Mouse (Mus musculus) heart, embryonic 11.5 days (tissue): Measurements from ENCODE around the gene Phf5a. TPM values are rescaled to one million over a fixed set of nuclear protein-coding genes. Genes with fewer than 3 reads are reported as not detected.

Experiments
- ATAC-seq: fragments of 200-750 bp; cut with Nextera tagmentation; replicated peaks from 2 replicates; pipeline ENCODE4 v1.8.0; 2017; ENCODE audit warnings: moderate library complexity; ENCODE audit not compliant: insufficient number of reproducible peaks, low FRiP score, low TSS enrichment
- H3K27ac ChIP-seq: fragments of 300-500 bp; sonication (generic); 2 replicates; pipeline ENCODE4 v1.5.1; 2014; ENCODE audit warnings: mild to moderate bottlenecking, low read depth, low read length
- H3K27me3 ChIP-seq: fragments of 300-500 bp; sonication (generic); 2 replicates; pipeline ENCODE4 v1.6.1; 2014; ENCODE audit warnings: mild to moderate bottlenecking, low read length, mixed read lengths; ENCODE audit not compliant: control insufficient read depth, insufficient read depth
- H3K36me3 ChIP-seq: fragments of 300-500 bp; sonication (generic); 2 replicates; pipeline ENCODE4 v1.6.1; 2014; ENCODE audit warnings: mild to moderate bottlenecking, low read length, moderate library complexity, mixed read lengths; ENCODE audit not compliant: control insufficient read depth, insufficient read depth
- H3K4me1 ChIP-seq: fragments of 300-500 bp; sonication (generic); 2 replicates; pipeline ENCODE4 v1.6.1; 2014; ENCODE audit warnings: low read length; ENCODE audit not compliant: control insufficient read depth, insufficient read depth
- H3K4me2 ChIP-seq: fragments of 300-500 bp; sonication (generic); 2 replicates; pipeline ENCODE4 v1.6.1; 2014; ENCODE audit warnings: mild to moderate bottlenecking, moderate library complexity
- H3K4me3 ChIP-seq: fragments of 300-500 bp; sonication (generic); 2 replicates; pipeline ENCODE4 v1.5.1; 2014; ENCODE audit warnings: low read depth, low read length
- H3K9ac ChIP-seq: fragments of 300-500 bp; sonication (generic); 2 replicates; pipeline ENCODE4 v1.6.1; 2014; ENCODE audit warnings: mild to moderate bottlenecking, low read depth, low read length, moderate library complexity
- H3K9me3 ChIP-seq: fragments of 300-500 bp; sonication (generic); replicated peaks from 2 replicates; pipeline ENCODE4 v1.6.1; 2016; ENCODE audit warnings: low read length; ENCODE audit not compliant: control insufficient read depth
- WGBS: fragments of 180-500 bp; shearing (Covaris S2); extraction: QIAGEN DNeasy Blood & Tissue Kit; methylation state at CpG from one replicate; pipeline ENCODE4 v1.1.7; 2014; ENCODE audit not compliant: insufficient replicate concordance; 5-methylcytosine and 5-hydroxymethylcytosine counted together
- polyA plus RNA-seq: library from polyadenylated mRNA; unstranded; fragments of >200 nt; fragmentation: Nextera tagmentation; extraction: Ambion mirVana; gene quantifications from 2 replicates; pipeline ENCODE4 v1.2.1, GENCODE M21; 2014

The Phf5a gene
- polyA plus RNA-seq, 1 experiment from 2014 or later: 131 TPM

DNA sequence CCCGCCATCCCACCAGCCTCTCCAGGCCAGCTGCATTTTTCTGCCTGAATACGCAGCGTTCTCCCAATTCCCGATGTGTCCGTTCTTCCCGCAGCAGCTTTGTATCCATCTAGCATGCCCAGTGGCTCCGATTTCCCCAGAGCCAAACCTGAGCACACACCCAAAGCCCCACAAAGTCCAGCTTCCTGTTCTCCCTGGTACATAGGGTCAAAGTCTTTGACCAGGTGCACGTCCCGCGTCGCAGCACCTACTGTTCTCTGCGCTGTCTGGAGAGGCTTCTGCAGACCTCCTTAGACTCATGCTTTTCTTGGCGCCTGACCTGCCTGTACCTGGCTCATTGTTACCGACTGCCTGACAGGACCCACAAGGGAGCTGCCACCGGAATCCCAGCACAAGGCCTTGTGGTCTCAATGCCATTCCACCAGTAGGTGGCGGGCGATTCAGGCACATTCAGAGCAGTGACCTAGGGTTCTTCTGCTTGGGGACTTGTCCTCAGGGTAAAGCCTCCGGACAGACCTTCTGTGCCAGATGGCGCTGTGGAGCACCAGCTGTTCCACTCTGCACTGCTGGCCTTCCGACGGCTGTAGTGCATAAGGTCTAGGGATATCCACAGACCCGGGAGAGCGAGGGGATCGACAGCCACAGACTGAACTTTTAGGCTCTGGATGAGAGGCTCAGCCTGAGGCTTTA is 40.4 kb downstream of the Phf5a start:
- H3K4me3 ChIP-seq: no peak overlapping the region
- 13% methylated on average over 24 of the region's 24 CpGs for WGBS
- ATAC-seq: peak; percentile 80
- H3K9me3 ChIP-seq: no peaks in the 10 kb centered on the region
- no peak overlapping the region for H3K27ac ChIP-seq
- no peaks in the 10 kb centered on the region for H3K27me3 ChIP-seq
- peak overlapping the region; percentile 10 for H3K4me2 ChIP-seq
- peaks cover 9% of the 10 kb centered on the region; the same call in 1 of the 2 replicates for H3K4me1 ChIP-seq
- H3K36me3 ChIP-seq: no peaks in the 10 kb centered on the region
- no peak overlapping the region for H3K9ac ChIP-seq

DNA sequence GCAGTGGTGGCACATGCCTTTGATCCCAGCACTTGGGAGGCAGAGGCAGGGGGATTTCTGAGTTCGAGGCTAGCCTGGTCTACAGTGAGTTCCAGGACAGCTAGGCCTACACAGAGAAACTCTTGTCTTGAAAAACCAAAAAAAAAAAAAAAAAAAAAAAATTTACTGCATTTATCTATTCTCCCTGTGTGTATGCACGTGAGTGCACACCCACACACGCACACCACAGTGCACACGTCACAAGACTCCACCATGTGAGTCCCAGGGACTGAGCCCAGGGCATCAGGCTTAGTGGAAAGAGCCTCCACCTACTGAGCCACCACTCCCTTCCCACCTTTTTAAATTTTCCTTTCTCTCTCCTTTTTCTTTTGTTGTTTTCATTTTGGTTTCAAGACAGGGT is 41.2 kb downstream of the Phf5a start:
- Histone ChIP-seq H3K27me3 (no peaks in the 10 kb centered on the region), H3K4me2 (no peak overlapping the region), H3K27ac (no peak overlapping the region), H3K9me3 (no peaks in the 10 kb centered on the region), H3K36me3 (no peaks in the 10 kb centered on the region), H3K9ac (no peak overlapping the region), H3K4me1 (0 out of 2 replicates have a peak, but pooled peaks cover 2% of the 10 kb centered on the region), H3K4me3 (no peak overlapping the region)
- WGBS: 82% methylated on average over 4 of the region's 4 CpGs
- no peak for ATAC-seq

DNA sequence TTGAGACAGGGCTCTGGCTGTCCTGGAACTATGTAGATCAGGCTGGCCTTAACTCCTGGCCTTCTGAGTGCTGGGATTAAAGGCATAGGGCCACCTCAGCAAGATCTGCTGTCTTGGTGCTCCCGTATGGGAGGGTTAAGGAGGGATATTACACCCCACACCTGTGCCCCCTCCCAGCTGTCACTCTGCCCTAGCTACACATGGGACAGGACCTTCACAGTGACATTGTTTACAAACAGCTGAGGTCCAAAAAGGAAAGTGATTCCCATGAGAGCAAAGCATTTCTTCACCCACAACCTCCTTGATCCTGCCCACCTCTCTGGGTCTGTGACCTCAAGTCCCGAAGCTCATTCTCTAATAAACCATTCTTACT is 42.5 kb downstream of the Phf5a start:
- no peak for ATAC-seq
- Histone ChIP-seq H3K9me3 (no peaks in the 10 kb centered on the region), H3K36me3 (peaks cover 2% of the 10 kb centered on the region; the same call in 1 of the 2 replicates), H3K27me3 (no peaks in the 10 kb centered on the region), H3K9ac (no peak overlapping the region), H3K4me3 (no peak overlapping the region), H3K27ac (no peak overlapping the region), H3K4me1 (0 out of 2 replicates have a peak, but pooled peaks cover 2% of the 10 kb centered on the region), H3K4me2 (no peak overlapping the region)
- 71% methylated on average over 2 of the region's 2 CpGs for WGBS

DNA sequence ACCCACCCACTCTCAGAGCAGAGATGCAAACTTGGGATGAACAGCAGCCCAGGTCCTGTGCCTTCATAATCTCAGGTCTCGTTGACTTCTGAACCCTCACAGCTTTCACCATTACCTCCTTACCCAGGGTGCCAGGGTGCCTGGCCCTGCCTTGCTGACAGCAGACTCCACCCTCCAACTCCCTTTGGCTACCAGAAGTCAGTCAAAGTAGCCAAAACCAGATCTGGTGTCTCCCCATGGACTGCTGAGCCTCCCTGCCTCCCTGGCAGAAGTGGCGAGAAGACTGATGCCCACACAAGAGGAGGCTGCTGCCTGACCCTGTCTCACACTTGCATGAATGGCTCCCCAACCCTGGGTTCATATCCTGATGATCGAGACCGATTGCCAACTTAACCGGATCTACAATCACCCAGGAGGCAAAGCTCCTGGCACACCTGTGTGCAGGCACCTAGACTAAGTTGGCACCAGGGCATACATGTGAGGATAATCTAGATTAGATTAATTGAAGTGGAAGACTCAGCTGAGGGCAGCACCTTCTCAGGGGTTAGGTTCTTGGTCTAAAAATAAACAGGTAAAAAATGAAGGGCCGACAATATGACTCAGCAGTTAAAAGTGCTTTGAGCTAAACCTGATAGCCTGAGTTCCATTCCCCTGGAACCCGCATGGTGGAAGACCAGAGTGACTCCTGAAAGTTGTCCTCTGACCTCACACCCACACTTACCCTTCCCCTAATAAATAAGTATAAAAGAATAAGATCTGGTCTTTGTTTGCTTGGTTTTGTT is 43.1 kb downstream of the Phf5a start:
- no peaks in the 10 kb centered on the region for H3K9me3 ChIP-seq
- peaks cover 4% of the 10 kb centered on the region; the same call in 1 of the 2 replicates for H3K36me3 ChIP-seq
- H3K4me2 ChIP-seq: no peak overlapping the region
- H3K4me3 ChIP-seq: no peak overlapping the region
- no peak overlapping the region for H3K9ac ChIP-seq
- no peaks in the 10 kb centered on the region for H3K4me1 ChIP-seq
- no peak overlapping the region for H3K27ac ChIP-seq
- 67% methylated on average over 7 of the region's 7 CpGs for WGBS
- no peak for ATAC-seq
- no peaks in the 10 kb centered on the region for H3K27me3 ChIP-seq

DNA sequence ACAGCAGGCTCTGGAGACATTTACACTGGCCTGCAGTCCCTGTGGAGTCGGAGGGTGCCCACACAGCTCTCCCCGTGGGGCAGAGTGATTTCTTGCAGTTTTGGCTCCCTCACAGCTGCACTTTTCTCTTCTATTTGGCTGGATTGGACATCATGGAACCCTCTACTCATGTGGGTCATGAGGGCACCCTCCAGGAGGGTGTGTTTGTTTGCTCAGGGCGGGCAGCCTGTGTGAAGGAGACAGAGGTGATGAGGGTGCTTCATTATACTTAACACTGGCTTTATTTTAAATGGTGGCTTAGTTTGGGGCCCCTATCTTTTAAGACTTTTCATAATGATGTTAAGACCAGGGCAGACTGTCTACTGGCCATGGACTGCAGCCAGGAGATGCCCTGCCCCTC is 46.9 kb downstream of the Phf5a start:
- Histone ChIP-seq H3K4me1 (no peaks in the 10 kb centered on the region), H3K4me2 (no peak overlapping the region), H3K9me3 (no peaks in the 10 kb centered on the region), H3K4me3 (no peak overlapping the region), H3K36me3 (peaks cover 18% of the 10 kb centered on the region), H3K27ac (no peak overlapping the region), H3K9ac (no peak overlapping the region), H3K27me3 (no peaks in the 10 kb centered on the region)
- no peak for ATAC-seq
- WGBS: 80% methylated on average over 3 of the region's 3 CpGs

DNA sequence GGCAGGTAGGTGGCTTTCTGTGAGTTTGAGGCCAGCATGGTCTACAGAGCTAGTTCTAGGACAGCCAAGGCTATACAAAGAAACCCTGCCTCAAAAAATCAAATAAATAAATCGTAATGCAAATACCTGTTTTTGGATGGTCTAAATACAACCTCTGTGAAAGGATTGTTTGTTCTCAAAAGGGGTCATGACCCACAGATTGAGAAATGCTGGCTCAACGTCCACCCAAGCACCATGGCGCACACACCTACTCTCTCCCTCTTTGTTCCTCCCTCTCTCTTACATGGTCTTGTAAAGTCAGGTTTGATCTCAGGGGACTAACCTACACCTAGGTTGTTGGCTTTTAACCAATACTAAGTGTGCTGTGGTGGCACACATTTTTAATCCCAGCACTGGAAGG is 49.1 kb downstream of the Phf5a start:
- H3K4me3 ChIP-seq: no peak overlapping the region
- no peaks in the 10 kb centered on the region for H3K27me3 ChIP-seq
- H3K4me2 ChIP-seq: no peak overlapping the region
- ATAC-seq: no peak
- H3K4me1 ChIP-seq: no peaks in the 10 kb centered on the region
- peaks cover 21% of the 10 kb centered on the region for H3K36me3 ChIP-seq
- 77% methylated on average over 3 of the region's 3 CpGs for WGBS
- no peak overlapping the region for H3K9ac ChIP-seq
- no peaks in the 10 kb centered on the region for H3K9me3 ChIP-seq
- no peak overlapping the region for H3K27ac ChIP-seq

DNA sequence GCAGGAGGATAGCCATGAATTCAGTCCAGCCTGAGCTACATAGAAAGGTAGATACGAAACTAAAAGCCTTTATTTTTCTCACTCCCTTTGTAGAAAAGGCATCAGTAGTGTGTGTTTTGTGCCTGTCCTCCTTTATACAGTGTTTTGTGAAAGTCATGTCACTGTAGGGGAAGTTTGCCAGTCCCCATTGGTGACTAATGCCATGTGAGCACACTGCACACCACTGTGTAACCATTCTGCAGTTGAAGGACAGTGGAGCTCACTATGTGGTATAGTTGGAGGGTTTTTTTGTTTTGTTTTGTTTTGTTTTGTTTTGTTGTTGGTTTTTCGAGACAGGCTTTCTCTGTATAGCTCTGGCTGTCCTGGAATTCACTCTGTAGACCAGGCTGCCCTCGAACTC is 53.3 kb downstream of the Phf5a start:
- no peaks in the 10 kb centered on the region for H3K4me1 ChIP-seq
- H3K9ac ChIP-seq: no peak overlapping the region
- ATAC-seq: no peak
- no peak overlapping the region for H3K4me3 ChIP-seq
- H3K27me3 ChIP-seq: no peaks in the 10 kb centered on the region
- no peak overlapping the region for H3K4me2 ChIP-seq
- no peaks in the 10 kb centered on the region for H3K9me3 ChIP-seq
- H3K36me3 ChIP-seq: peaks cover 22% of the 10 kb centered on the region
- 87% methylated on average over 3 of the region's 3 CpGs for WGBS
- no peak overlapping the region for H3K27ac ChIP-seq

DNA sequence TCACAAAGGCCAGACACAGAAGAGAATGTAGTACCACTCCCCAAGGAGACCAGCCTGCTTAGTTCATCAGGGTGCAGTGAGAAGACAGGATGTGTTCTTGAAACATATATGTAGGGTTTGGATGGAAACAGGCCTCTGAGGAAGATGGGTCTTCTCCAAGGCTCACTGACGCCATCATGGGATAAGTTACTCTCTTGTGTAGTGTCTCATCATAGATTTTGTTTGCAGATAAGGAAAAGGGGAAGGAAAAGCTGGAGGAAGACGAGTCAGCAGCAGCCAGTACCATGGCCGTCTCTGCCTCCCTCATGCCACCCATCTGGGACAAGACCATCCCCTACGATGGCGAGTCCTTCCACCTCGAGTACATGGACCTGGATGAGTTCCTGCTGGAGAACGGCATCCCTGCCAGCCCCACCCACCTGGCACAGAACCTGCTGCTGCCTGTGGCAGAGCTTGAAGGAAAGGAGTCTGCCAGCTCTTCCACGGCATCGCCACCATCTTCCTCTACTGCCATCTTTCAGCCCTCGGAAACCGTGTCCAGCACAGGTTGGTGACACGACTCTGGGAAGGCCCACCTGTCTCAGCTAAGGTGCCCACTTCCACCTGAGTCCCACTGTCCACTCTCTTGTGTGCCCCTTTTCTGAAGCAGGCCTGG is 56.9 kb downstream of the Phf5a start:
- H3K9ac ChIP-seq: no peak overlapping the region
- H3K27me3 ChIP-seq: no peaks in the 10 kb centered on the region
- H3K36me3 ChIP-seq: peaks cover 10% of the 10 kb centered on the region; the same call in 1 of the 2 replicates
- no peak overlapping the region for H3K4me3 ChIP-seq
- H3K27ac ChIP-seq: no peak overlapping the region
- peaks cover 17% of the 10 kb centered on the region for H3K4me1 ChIP-seq
- ATAC-seq: no peak
- no peak overlapping the region for H3K4me2 ChIP-seq
- H3K9me3 ChIP-seq: no peaks in the 10 kb centered on the region
- 89% methylated on average over 12 of the region's 12 CpGs for WGBS
